Mouse (Mus musculus) midbrain, embryonic 11.5 days (tissue): ENCODE measurements around the gene Cfl1. TPM values are rescaled to one million over a fixed set of nuclear protein-coding genes. Genes with fewer than 3 reads are reported as not detected.

Experiments used
- ATAC-seq: fragments of 200-750 bp; cut with Nextera tagmentation; 2 replicates; pipeline ENCODE4 v1.8.0; 2017; ENCODE audit warnings: moderate TSS enrichment, moderate library complexity; ENCODE audit not compliant: low FRiP score
- DNase-seq: peaks from one replicate; pipeline ENCODE4 v3.0.0; 2015; ENCODE audit warnings: low spot score; ENCODE audit errors: missing footprints
- H3K27ac ChIP-seq: fragments of 300-500 bp; sonication (generic); 2 replicates; pipeline ENCODE4 v1.5.1; 2014; ENCODE audit warnings: low read depth, low read length
- H3K27me3 ChIP-seq: fragments of 300-500 bp; sonication (generic); 2 replicates; pipeline ENCODE4 v1.6.1; 2014; ENCODE audit warnings: mild to moderate bottlenecking, low read length, moderate library complexity, mixed read lengths; ENCODE audit not compliant: control insufficient read depth, insufficient read depth
- H3K36me3 ChIP-seq: fragments of 300-500 bp; sonication (generic); 2 replicates; pipeline ENCODE4 v1.6.1; 2014; ENCODE audit warnings: mild to moderate bottlenecking, low read length, moderate library complexity, mixed read lengths; ENCODE audit not compliant: control insufficient read depth, insufficient read depth
- H3K4me1 ChIP-seq: fragments of 300-500 bp; sonication (generic); 2 replicates; pipeline ENCODE4 v1.6.1; 2014; ENCODE audit warnings: low read length; ENCODE audit not compliant: control insufficient read depth, insufficient read depth
- H3K4me2 ChIP-seq: fragments of 300-500 bp; sonication (generic); 2 replicates; pipeline ENCODE4 v1.6.1; 2014; ENCODE audit warnings: mild to moderate bottlenecking, moderate library complexity
- H3K4me3 ChIP-seq: fragments of 300-500 bp; sonication (generic); 2 replicates; pipeline ENCODE4 v1.5.1; 2014; ENCODE audit warnings: low read depth, low read length
- H3K9ac ChIP-seq: fragments of 300-500 bp; sonication (generic); 2 replicates; pipeline ENCODE4 v1.6.1; 2014; ENCODE audit warnings: low read length
- H3K9me3 ChIP-seq: fragments of 300-500 bp; sonication (generic); 2 replicates; pipeline ENCODE4 v1.6.1; 2016; ENCODE audit warnings: low read length; ENCODE audit not compliant: control insufficient read depth
- WGBS: fragments of 180-500 bp; shearing (Covaris S2); extraction: QIAGEN DNeasy Blood & Tissue Kit; methylation state at CpG from one replicate; pipeline ENCODE4 v1.1.7; 2014; 5-methylcytosine and 5-hydroxymethylcytosine counted together
- polyA plus RNA-seq: library from polyadenylated mRNA; unstranded; fragments of >200 nt; fragmentation: Nextera tagmentation; extraction: Ambion mirVana; gene quantifications from 2 replicates; pipeline ENCODE4 v1.2.1, GENCODE M21; 2014

Gene Cfl1
- polyA plus RNA-seq, 1 experiment from 2014 or later = 3,786 TPM

DNA sequence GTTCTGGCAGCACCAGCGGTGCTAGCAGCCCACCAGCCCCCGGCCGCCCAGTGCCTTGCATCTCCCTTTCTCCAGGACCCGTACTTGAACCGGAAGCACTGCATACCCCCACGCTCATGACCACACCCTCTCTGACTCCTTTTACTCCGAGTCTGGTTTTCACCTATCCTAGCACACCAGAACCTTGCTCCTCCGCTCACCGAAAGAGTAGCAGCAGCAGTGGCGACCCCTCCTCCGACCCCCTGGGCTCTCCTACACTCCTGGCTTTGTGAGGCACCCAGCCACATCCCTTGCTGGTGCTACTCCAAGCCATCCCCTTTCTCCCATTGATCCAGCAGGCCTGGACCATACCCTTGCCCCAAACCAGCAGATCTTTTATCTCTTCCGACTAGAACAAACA is 35.2 kb upstream of the Cfl1 start:
- no peak overlapping the region for H3K9ac ChIP-seq
- no peak overlapping the region for H3K4me3 ChIP-seq
- no peak overlapping the region for H3K27ac ChIP-seq
- H3K36me3 ChIP-seq = no peaks in the 10 kb centered on the region
- no peaks in the 10 kb centered on the region for H3K9me3 ChIP-seq
- peaks cover 24% of the 10 kb centered on the region for H3K4me1 ChIP-seq
- 76% methylated on average over 12 of the region's 12 CpGs for WGBS
- ATAC-seq = no peak
- DNase-seq = no peak
- peaks cover 4% of the 10 kb centered on the region; the same call in 1 of the 2 replicates for H3K27me3 ChIP-seq
- peak overlapping the region; percentile 100; the same call in 1 of the 2 replicates for H3K4me2 ChIP-seq

DNA sequence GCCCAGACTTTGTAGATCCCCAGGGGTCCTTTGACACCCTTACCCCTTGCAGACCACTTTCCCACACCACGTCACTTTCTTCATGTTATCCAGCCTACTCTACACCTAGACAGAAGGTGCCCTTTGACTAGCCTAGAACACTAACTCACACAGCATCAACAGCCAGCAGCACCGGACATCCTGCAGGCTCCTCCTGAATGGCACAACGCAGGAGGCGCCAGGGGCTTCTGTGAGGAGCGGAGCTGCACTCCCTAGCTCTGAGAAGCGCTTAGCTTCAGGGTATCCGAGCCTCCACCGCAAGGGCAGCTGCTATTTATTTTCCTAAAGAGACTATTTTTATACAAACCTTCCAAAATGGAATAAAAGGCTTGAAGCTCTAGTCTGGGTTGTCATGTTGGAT is 34.7 kb upstream of the Cfl1 start:
- 0 out of 2 replicates have a peak, but pooled peaks cover 3% of the 10 kb centered on the region for H3K27me3 ChIP-seq
- peak overlapping the region; percentile 75; the same call in 1 of the 2 replicates for H3K4me3 ChIP-seq
- ATAC-seq (no peak), DNase-seq (no peak)
- H3K4me1 ChIP-seq = peaks cover 26% of the 10 kb centered on the region
- peak overlapping the region; percentile 100 for H3K4me2 ChIP-seq
- no peaks in the 10 kb centered on the region for H3K36me3 ChIP-seq
- H3K9me3 ChIP-seq = no peaks in the 10 kb centered on the region
- WGBS = 64% methylated on average over 8 of the region's 8 CpGs
- no peak overlapping the region for H3K9ac ChIP-seq
- H3K27ac ChIP-seq = no peak overlapping the region

DNA sequence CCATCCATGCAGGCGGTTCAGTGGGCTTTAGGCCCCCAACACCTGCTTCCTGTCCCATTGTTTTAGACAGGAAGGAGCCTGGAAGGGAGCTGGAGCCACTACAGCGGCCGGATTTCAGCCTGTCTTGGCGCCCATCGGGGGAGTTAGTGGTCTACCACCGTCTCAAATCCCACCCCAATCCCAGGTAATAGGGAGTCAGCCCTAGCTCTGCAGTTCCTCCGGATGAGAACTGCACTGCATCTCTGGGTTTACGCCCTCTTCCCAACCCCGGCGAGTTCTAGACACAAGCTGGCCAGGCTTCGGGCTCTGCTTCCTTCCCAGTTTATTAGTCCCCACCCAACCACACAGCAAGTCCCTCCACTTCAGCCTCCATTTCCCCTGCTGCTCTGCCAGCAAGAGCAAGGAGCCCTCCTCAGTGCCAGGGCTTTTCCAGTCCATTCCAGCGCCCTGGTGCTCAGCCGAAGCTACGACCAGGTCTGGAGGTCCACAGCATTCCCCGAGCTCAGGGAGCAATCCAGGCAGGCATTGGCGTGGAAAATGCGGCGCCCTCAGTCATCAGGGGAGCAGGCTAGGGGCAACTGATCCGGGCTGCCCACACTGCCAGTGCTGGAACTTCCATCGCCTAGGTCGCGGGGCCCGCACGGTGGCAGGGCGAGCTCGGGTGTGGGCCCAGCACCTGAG is 33.9 kb upstream of the Cfl1 start:
- H3K4me1 ChIP-seq = peaks cover 31% of the 10 kb centered on the region
- 0 out of 2 replicates have a peak, but pooled peaks cover 3% of the 10 kb centered on the region for H3K27me3 ChIP-seq
- peak overlapping the region; percentile 100 for H3K4me2 ChIP-seq
- H3K36me3 ChIP-seq = no peaks in the 10 kb centered on the region
- peak overlapping the region; percentile 87 for H3K9ac ChIP-seq
- DNase-seq = peak; percentile 93
- WGBS = 6% methylated on average over 26 of the region's 26 CpGs
- no peak for ATAC-seq
- peak overlapping the region; percentile 89 for H3K27ac ChIP-seq
- no peaks in the 10 kb centered on the region for H3K9me3 ChIP-seq
- peak overlapping the region; percentile 75 for H3K4me3 ChIP-seq

DNA sequence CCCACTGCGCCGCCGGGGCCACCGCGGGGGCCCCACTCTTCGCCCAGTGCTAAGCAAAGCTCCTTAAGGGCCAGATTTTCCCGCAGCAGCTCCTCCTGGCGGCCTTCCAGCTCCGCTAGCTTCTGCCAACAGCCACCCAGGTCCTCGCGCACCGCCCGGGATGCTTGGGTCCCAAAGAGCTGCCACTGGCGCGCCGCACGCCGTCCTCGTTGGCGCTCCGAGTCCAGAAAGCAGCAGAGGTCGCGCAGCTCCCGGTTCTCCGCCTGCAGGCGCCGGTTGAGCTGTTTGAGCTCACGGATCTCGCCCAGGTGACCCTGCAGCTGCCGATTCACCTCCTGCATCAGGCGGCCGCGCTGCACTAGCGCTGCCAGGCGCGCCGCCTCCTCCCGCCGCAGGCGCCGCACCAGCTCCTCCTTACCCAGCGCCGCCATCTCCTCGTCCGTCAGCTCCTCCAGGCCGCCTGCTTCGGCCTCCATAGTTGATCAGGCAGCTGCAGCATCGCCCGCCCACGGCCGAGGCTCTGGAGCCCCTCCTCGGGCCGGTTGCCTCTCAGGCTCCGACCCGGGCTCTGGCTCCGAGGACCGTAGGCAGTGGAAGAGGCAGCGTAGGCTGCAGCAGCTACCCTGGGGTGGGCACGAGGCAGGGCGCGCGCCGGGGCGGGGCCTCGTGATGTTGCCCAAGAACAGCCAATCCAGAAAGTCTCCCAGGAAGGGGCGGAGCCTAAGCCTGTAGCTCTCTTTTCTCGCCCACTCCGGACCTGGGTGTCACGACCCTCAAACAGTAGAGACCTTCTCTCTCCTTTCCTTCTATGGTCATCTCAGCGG is 33.1 kb upstream of the Cfl1 start:
- Histone ChIP-seq H3K4me2 (peak overlapping the region; percentile 100), H3K27me3 (0 out of 2 replicates have a peak, but pooled peaks cover 3% of the 10 kb centered on the region), H3K9ac (peak overlapping the region; percentile 87), H3K4me1 (peaks cover 32% of the 10 kb centered on the region), H3K4me3 (peak overlapping the region; percentile 75), H3K9me3 (no peaks in the 10 kb centered on the region), H3K27ac (peak overlapping the region; percentile 89), H3K36me3 (no peaks in the 10 kb centered on the region)
- peak; percentile 92 for ATAC-seq
- peak; percentile 99 for DNase-seq
- WGBS = under 1% methylated on average over 69 of the region's 70 CpGs

DNA sequence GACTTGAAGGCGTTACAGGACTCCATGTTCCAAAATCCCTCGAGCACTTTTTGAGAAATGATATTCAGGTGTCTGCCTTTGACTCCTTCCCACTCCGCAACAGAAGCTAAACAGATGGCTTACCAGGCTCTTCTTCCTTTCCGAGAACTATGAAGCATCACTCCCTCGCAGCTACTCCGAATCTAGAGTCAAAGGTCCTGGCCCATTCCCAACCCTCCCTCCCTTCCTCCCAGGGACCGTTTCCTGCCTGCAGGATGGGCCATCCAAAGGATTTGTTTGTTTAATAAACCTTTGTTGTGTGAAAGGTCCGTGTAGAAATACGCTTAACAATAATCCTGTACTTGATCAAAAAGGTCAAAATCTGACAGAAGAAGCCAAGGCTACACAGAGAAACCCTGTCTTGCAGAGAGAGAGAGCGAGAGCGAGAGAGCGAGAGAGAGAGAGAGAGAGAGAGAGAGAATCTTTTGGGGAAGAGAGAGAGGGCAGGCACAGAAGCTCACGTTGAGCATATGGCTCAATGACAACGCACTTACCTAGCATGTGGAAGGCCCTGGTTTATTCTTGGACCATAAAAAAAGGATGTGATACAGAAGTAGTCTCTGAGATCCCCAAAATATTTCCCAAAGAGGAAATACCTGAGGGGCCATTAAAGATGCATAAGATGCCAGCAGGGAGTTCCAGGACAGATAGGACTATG is 32.4 kb upstream of the Cfl1 start, which contains the start of gene Ccdc85b:
Gene Ccdc85b, minus strand, starts transcription at position 149 of the 697 bp plus-strand sequence.
- peaks cover 32% of the 10 kb centered on the region for H3K4me1 ChIP-seq
- H3K27me3 ChIP-seq = 0 out of 2 replicates have a peak, but pooled peaks cover 3% of the 10 kb centered on the region
- WGBS = 18% methylated on average over 14 of the region's 14 CpGs

DNA sequence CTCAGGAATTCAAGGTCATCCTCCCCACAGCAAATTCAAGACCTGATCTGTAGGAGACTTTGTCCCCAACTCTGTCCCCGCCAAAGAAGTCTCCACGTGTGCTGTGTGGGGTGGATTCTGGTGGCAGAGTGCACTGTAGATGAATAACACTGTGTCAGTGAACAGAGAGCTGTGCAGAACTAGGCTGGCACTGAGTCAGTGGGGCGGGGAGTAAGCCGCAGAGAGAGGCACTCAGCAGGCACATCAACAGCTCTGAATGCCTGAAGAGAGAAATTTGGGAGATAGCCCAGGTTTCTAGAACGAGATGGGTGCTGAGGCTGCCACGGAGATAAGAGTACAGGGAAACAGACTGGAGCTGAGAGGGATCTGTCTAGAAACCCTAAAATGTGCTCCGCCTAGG is 31.2 kb upstream of the Cfl1 start:
- H3K9me3 ChIP-seq = no peaks in the 10 kb centered on the region
- no peak overlapping the region for H3K4me3 ChIP-seq
- 74% methylated on average over 7 of the region's 7 CpGs for WGBS
- no peak for DNase-seq
- ATAC-seq = no peak
- H3K36me3 ChIP-seq = no peaks in the 10 kb centered on the region
- no peak overlapping the region for H3K9ac ChIP-seq
- peaks cover 33% of the 10 kb centered on the region for H3K4me1 ChIP-seq
- no peak overlapping the region for H3K27ac ChIP-seq
- no peak overlapping the region for H3K4me2 ChIP-seq
- H3K27me3 ChIP-seq = 0 out of 2 replicates have a peak, but pooled peaks cover 3% of the 10 kb centered on the region

More for the DNA sequence above, 32.4 kb upstream of the Cfl1 start, which contains the start of gene Ccdc85b:
- Histone ChIP-seq H3K4me3 (peak within 1 kb of the TSS; percentile 75), H3K9ac (peak within 1 kb of the TSS; percentile 87), H3K36me3 (no peaks in the 10 kb centered on the region), H3K27ac (peak within 1 kb of the TSS; percentile 89), H3K9me3 (no peaks in the 10 kb centered on the region), H3K4me2 (peak within 1 kb of the TSS; percentile 100)
- ATAC-seq (no peak), DNase-seq (no peak)

DNA sequence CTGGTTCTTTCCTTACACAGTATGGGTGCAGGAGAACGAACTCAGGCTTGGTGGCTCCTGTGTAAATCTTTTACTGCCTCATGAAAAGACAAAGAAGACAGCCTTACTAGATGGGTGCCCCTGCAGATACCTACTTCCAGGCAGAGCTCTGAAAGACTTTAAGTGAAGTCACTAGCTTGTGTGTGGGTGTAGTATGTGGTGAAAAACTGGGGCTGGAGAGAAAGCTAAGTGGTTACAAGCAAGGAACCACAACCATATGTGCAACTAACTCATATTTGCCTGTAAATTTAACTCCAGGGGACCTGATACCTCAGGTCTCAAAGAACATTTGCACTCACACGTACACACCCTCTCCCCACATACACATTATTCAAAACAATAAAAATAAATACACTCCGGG is 30.4 kb upstream of the Cfl1 start:
- H3K4me1 ChIP-seq = peaks cover 36% of the 10 kb centered on the region

DNA sequence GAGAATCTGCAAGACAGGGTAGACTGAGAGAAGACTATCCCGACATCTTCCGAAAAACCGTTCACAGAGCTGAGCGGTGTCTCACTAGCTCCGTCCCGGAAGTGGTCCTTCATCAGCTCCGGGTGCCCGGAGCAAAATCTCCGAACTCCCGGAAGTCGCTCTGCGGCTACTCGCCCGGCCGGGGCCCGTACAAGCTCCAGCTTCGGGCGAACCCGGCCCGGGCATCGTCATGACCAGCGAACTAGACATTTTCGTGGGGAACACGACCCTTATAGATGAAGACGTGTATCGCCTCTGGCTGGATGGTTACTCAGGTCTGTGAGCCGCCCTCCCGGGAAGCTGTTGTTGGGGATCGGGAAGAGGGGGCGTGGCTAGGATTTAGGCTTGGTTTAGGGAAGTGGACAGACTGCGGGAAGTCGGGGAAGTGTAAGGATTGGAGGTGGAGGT is 29.8 kb upstream of the Cfl1 start, which contains the start of gene Fibp:
Gene Fibp, plus strand, starts transcription at position 151 of the 447 bp plus-strand sequence.
- peak within 1 kb of the TSS; percentile 86 for H3K9ac ChIP-seq
- under 1% methylated on average over 32 of the region's 32 CpGs for WGBS
- no peaks in the 10 kb centered on the region for H3K36me3 ChIP-seq
- peak; percentile 45 for ATAC-seq
- H3K4me2 ChIP-seq = peak within 1 kb of the TSS; percentile 91
- peak within 1 kb of the TSS; percentile 82 for H3K4me3 ChIP-seq
- peaks cover 31% of the 10 kb centered on the region for H3K4me1 ChIP-seq
- peak; percentile 100 for DNase-seq
- 0 out of 2 replicates have a peak, but pooled peaks cover 3% of the 10 kb centered on the region for H3K27me3 ChIP-seq
- no peaks in the 10 kb centered on the region for H3K9me3 ChIP-seq
- peak within 1 kb of the TSS; percentile 30; the same call in 1 of the 2 replicates for H3K27ac ChIP-seq

More for the DNA sequence above, 30.4 kb upstream of the Cfl1 start:
- Histone ChIP-seq H3K27ac (peak overlapping the region; percentile 30; the same call in 1 of the 2 replicates), H3K9ac (peak overlapping the region; percentile 86), H3K4me2 (peak overlapping the region; percentile 91), H3K9me3 (no peaks in the 10 kb centered on the region), H3K27me3 (0 out of 2 replicates have a peak, but pooled peaks cover 3% of the 10 kb centered on the region), H3K4me3 (peak overlapping the region; percentile 82), H3K36me3 (no peaks in the 10 kb centered on the region)
- ATAC-seq (no peak), DNase-seq (no peak)
- WGBS = 33% methylated on average over 3 of the region's 3 CpGs
